Mouse (Mus musculus) limb, embryonic 15.5 days (tissue): ENCODE data around the gene Htra3. TPM values are rescaled to one million over a fixed set of nuclear protein-coding genes. Genes with fewer than 3 reads are reported as not detected.

Experiments used
- ATAC-seq: fragments of 200-750 bp; cut with Nextera tagmentation; 2 replicates; pipeline ENCODE4 v1.8.0; 2017; ENCODE audit warnings: low read depth, moderate TSS enrichment; ENCODE audit not compliant: insufficient number of reproducible peaks, low FRiP score, low TSS enrichment
- H3K27ac ChIP-seq: fragments of 300-500 bp; sonication (generic); 2 replicates; pipeline ENCODE4 v1.5.1; 2015; ENCODE audit warnings: moderate library complexity, mild to moderate bottlenecking, inconsistent platforms
- H3K27me3 ChIP-seq: fragments of 300-500 bp; sonication (generic); 2 replicates; pipeline ENCODE4 v1.6.1; 2015; ENCODE audit warnings: inconsistent platforms
- H3K36me3 ChIP-seq: fragments of 300-500 bp; sonication (generic); 2 replicates; pipeline ENCODE4 v1.6.1; 2015; ENCODE audit warnings: inconsistent platforms
- H3K4me1 ChIP-seq: fragments of 300-500 bp; sonication (generic); 2 replicates; pipeline ENCODE4 v1.6.1; 2015; ENCODE audit warnings: inconsistent platforms
- H3K4me2 ChIP-seq: fragments of 300-500 bp; sonication (generic); 2 replicates; pipeline ENCODE4 v1.6.1; 2015; ENCODE audit warnings: mild to moderate bottlenecking, inconsistent platforms
- H3K4me3 ChIP-seq: fragments of 300-500 bp; sonication (generic); 2 replicates; pipeline ENCODE4 v1.5.1; 2015; ENCODE audit warnings: mild to moderate bottlenecking, inconsistent platforms
- H3K9ac ChIP-seq: fragments of 300-500 bp; sonication (generic); 2 replicates; pipeline ENCODE4 v1.6.1; 2015; ENCODE audit warnings: inconsistent platforms
- H3K9me3 ChIP-seq: fragments of 300-500 bp; sonication (generic); 2 replicates; pipeline ENCODE4 v1.6.1; 2016; ENCODE audit warnings: inconsistent platforms
- whole genome bisulfite sequencing: fragments of 180-500 bp; shearing (Covaris S2); methylation state at CpG from one replicate; pipeline ENCODE4 v1.1.7; 2015; 5-methylcytosine and 5-hydroxymethylcytosine counted together
- polyA plus RNA-seq: library from polyadenylated mRNA; unstranded; fragments of >200 nt; fragmentation: Nextera tagmentation; extraction: Ambion mirVana; gene quantifications from 2 replicates; pipeline ENCODE4 v1.2.1, GENCODE M21; 2015

The Htra3 gene
- polyA plus RNA-seq = 72.3 and 92.9 TPM in 2 replicates

DNA sequence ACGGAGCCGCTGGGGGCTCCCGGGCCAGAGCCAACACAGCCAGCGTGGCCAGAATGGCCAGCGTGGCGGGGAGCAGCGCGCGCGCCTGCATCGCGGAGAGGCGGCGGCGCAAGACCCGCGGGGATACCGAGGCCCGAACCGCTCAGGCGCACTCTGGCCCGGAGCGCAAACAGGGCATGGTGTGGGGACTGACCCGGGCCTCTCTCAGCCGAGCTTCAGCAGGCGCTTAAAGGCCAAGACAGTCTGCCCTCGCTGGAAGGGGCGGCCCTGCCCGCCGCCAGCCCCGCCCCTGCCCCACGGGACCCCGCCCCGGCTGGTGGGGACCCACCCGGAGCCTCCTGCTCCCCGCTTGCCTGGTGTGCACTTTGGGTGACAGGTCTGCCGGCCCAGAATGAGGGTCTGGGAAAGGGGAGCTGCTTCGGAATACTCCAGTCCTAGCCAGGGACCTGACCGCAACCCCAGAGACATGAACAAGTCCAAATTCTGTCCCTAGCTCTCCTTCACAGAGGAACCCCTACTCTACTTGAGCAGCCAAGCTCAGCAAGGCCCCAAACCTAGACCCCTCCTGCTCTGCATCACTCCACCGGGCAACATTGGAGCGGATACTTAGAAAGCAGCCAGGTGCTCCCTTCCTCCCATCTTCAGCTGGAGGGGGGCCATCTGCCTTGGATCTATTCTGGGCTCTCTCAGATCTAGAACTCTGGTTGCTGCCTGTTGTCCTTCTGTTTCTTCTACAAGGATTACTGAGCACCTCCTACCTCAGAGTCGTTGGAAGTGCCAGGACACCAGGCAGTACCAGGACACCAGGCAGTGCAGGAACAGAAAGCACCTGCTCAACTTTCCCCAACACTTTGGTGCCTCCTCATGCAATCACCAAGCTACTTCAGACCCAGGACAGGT, at the start of gene Htra3:
TSS of gene Htra3 (minus strand) at position 527 of the 900 bp plus-strand sequence.
- no peaks in the 10 kb centered on the region for H3K36me3 ChIP-seq
- 8% methylated on average over 42 of the region's 42 CpGs for WGBS
- H3K9me3 ChIP-seq = no peaks in the 10 kb centered on the region
- ATAC-seq = no peak; the same call in 1 of the 2 replicates
- H3K4me3 ChIP-seq = peak within 1 kb of the TSS; percentile 52
- peak within 1 kb of the TSS; percentile 54; the same call in 1 of the 2 replicates for H3K27ac ChIP-seq
- peak within 1 kb of the TSS; percentile 90 for H3K4me2 ChIP-seq
- peaks cover 40% of the 10 kb centered on the region for H3K27me3 ChIP-seq
- peaks cover 30% of the 10 kb centered on the region for H3K4me1 ChIP-seq
- H3K9ac ChIP-seq = peak within 1 kb of the TSS; percentile 53

DNA sequence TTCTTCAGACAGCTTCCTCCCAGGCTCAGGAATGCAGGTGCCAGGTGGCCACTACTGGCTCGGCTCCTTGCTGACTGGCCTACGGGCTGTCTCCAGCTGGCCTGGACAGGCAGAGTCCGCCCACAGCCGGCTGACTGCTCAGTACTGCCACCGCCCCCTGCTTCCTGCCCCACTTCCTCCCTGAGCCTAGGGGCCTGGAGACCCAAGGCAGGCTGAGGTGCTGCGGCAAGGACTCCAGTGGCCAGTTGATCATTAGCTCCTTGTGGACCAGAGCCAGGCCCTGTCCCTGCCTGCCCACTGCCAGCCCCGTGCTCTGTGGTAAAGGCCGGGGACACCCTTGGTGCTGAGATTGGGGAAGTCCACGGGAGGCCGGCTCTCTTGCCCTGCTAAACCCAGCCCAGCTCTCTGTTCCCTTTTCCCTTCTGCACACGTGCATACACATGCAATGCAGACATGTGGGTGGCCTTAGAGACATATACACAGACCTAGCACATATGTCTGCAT, 49.4 kb upstream of the Htra3 start:
- H3K4me3 ChIP-seq = peak overlapping the region; percentile 10; the same call in 1 of the 2 replicates
- no peak overlapping the region for H3K9ac ChIP-seq
- peak overlapping the region; percentile 67 for H3K27ac ChIP-seq
- no peak overlapping the region for H3K4me2 ChIP-seq
- no peaks in the 10 kb centered on the region for H3K27me3 ChIP-seq
- no peaks in the 10 kb centered on the region for H3K9me3 ChIP-seq
- peak; percentile 70; the same call in 1 of the 2 replicates for ATAC-seq
- peaks cover 4% of the 10 kb centered on the region; the same call in 1 of the 2 replicates for H3K4me1 ChIP-seq
- 31% methylated on average over 11 of the region's 11 CpGs for WGBS
- no peaks in the 10 kb centered on the region for H3K36me3 ChIP-seq

DNA sequence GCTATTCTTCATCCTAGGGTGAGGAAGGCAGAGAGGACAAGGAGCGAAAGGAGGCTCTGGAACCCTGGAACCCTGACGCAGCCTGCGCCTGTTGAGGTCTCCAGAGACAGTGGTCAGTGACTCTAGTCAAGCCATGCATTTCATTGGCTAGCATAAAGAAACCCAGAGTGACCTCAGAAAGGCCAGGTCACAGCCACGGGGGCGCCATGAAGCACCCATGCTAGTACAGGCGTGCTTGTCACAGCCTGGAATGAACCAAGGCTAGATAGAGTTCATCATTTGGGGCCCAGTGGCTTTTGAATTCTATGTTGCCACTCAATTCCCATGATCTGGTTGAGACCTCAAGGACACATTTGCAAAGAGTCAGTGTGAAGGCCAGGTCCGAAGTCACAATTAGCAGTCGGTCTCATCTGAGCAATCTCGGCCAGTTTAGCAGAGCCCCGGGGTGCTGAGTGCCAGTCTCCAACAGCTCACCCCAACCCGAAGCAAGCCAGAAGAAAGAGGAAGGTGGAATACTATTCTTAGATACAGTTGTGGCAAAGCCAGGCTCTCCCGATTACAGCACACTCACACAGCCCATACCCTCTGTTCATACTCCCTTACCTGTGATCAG, 48.9 kb upstream of the Htra3 start:
- ATAC-seq = no peak
- H3K4me3 ChIP-seq = peak overlapping the region; percentile 10
- no peak overlapping the region for H3K27ac ChIP-seq
- peaks cover 4% of the 10 kb centered on the region; the same call in 1 of the 2 replicates for H3K4me1 ChIP-seq
- WGBS = 77% methylated on average over 12 of the region's 12 CpGs
- no peak overlapping the region for H3K9ac ChIP-seq
- 0 out of 2 replicates have a peak overlapping the region, but pooled peaks have one; percentile 10 for H3K4me2 ChIP-seq
- H3K36me3 ChIP-seq = no peaks in the 10 kb centered on the region
- H3K27me3 ChIP-seq = no peaks in the 10 kb centered on the region
- H3K9me3 ChIP-seq = no peaks in the 10 kb centered on the region

DNA sequence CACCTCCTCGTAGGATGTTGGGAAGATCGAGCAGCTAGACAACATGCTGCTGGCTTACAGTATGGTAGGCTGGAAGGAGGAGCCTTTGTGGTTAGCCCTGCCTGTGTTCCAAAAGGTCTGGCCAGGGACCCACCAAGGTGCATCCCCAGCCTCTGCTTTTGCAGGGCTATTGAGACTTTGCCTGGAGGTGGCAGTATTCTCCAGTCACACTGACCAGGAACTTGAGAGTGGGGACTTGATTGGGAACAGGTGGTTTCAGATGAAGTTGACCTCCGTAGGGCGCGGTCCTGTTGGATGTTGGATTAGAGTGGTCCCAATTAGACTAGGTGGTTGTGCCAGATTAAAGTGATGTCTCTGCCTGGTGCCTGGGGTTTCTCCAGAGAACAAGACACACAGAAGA, 47.9 kb upstream of the Htra3 start:
- no peak overlapping the region for H3K9ac ChIP-seq
- peaks cover 4% of the 10 kb centered on the region; the same call in 1 of the 2 replicates for H3K4me1 ChIP-seq
- H3K4me2 ChIP-seq = no peak overlapping the region
- H3K9me3 ChIP-seq = no peaks in the 10 kb centered on the region
- WGBS = 79% methylated on average over 5 of the region's 5 CpGs
- H3K36me3 ChIP-seq = no peaks in the 10 kb centered on the region
- no peak overlapping the region for H3K4me3 ChIP-seq
- no peak overlapping the region for H3K27ac ChIP-seq
- no peaks in the 10 kb centered on the region for H3K27me3 ChIP-seq
- no peak for ATAC-seq

DNA sequence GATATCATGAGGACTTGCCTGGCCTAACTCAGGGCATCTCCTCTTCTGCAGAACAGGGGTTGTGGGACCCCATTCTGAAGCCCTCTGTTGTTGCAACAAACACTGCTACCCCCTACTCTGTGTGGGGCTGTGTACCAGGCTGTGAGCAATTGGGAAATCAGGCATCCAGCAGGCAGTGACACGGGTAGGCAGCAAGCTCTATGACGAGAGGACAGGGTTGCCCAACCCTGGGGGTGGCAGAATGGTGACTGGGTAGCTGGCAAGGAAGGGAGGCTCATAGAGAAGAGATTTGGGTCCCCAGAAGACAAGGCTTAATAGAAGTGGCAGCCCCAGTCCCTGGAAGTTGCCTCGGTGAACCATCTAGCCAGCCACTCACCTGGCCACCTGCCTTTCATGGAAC, 46.3 kb upstream of the Htra3 start:
- Histone ChIP-seq H3K9me3 (no peaks in the 10 kb centered on the region), H3K4me1 (peaks cover 4% of the 10 kb centered on the region; the same call in 1 of the 2 replicates), H3K4me3 (no peak overlapping the region), H3K27me3 (no peaks in the 10 kb centered on the region), H3K4me2 (no peak overlapping the region), H3K36me3 (no peaks in the 10 kb centered on the region), H3K27ac (no peak overlapping the region), H3K9ac (no peak overlapping the region)
- 64% methylated on average over 3 of the region's 3 CpGs for WGBS
- no peak for ATAC-seq

DNA sequence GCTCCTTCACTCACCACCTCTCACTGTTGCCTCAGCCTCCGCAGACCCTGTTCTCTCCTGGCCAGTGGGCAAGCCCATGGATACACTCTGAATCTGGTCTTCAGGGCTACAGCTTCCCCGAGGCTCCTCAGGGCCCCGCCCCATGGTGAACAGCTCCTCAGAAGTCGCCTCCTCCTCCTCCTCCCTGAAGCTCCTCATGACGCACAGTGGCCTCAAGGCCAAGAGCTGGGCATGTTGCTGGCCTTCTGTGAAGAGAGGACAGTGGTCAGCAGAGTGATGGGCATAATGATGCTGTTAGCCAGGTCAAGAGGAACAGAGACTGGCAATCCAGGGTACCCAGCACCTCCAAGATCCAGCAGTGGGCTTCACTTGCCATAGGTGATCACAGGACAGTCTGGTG, 44.3 kb upstream of the Htra3 start:
- Histone ChIP-seq H3K4me1 (peaks cover 2% of the 10 kb centered on the region; the same call in 1 of the 2 replicates), H3K9ac (no peak overlapping the region), H3K4me3 (no peak overlapping the region), H3K36me3 (no peaks in the 10 kb centered on the region), H3K4me2 (no peak overlapping the region), H3K27ac (no peak overlapping the region), H3K27me3 (no peaks in the 10 kb centered on the region), H3K9me3 (no peaks in the 10 kb centered on the region)
- 62% methylated on average over 5 of the region's 5 CpGs for WGBS
- no peak for ATAC-seq

DNA sequence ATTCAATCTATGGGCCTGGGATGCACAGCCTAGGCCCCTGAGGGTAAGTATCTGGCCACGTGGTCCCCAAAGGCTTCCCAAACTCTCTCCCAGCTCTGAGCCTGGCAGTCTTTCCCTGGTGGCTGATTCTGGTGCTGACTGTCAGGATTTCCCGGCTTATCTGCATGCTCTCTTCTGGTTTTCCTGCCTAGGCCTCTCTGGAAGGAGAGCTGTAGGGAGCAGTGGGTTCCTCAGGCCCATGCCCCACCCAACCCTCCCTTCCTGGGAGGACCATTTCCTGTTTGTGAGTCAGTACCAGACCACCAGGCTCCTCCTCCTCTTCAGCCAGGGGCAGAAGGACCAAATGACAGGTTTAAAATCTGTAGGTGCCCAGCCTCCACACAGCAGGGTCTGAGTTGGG, 43.1 kb upstream of the Htra3 start:
- ATAC-seq = no peak
- H3K27ac ChIP-seq = no peak overlapping the region; the same call in 1 of the 2 replicates
- H3K27me3 ChIP-seq = no peaks in the 10 kb centered on the region
- no peaks in the 10 kb centered on the region for H3K9me3 ChIP-seq
- H3K36me3 ChIP-seq = no peaks in the 10 kb centered on the region
- no peak overlapping the region for H3K4me3 ChIP-seq
- WGBS = 27% methylated on average over 2 of the region's 2 CpGs
- H3K4me1 ChIP-seq = no peaks in the 10 kb centered on the region
- no peak overlapping the region for H3K4me2 ChIP-seq
- no peak overlapping the region for H3K9ac ChIP-seq

DNA sequence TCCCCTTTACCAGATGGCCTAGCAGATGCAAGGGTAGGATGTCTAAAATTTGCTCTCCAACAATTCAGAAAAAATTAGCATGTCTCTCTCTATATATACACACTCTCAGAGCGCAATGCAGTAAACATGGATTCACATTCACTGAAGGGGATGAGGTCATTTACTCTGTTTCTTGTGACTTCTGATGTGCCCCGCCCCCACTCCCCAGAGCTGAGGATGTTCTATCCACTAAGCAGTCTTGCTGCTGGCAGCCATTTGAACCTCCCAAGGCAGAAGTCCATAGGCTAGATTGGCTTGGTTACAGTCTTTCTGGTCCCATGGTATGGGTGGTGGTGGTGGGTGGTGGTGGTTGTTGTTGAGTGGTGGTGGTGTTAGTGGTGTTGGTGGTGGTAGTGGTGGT, 42.4 kb upstream of the Htra3 start:
- H3K9ac ChIP-seq = no peak overlapping the region
- no peak overlapping the region for H3K4me2 ChIP-seq
- no peaks in the 10 kb centered on the region for H3K4me1 ChIP-seq
- WGBS = 85% methylated on average over 2 of the region's 2 CpGs
- H3K36me3 ChIP-seq = no peaks in the 10 kb centered on the region
- H3K9me3 ChIP-seq = no peaks in the 10 kb centered on the region
- H3K4me3 ChIP-seq = no peak overlapping the region
- H3K27ac ChIP-seq = no peak overlapping the region
- no peak for ATAC-seq
- H3K27me3 ChIP-seq = no peaks in the 10 kb centered on the region

DNA sequence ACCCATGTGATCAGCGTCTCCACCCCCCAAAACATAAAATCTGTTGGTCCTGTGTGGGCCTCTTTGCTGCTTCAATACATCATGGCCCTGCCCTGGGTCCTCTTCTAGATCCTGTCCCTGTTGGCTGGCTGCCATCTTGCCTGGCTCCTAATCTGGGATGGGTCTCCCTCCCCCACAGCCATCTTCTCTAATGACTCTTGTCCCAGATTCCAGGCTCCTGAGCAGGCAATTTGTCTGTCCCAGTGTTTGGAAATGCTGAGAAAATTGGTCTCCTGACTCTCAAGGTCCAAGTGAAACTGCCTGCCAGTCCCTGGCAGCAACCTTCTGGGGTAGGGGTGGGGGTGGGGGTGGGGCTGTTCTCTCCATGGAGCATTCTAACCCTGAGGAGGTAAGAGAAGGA, 40.3 kb upstream of the Htra3 start:
- no peak overlapping the region for H3K27ac ChIP-seq
- no peak for ATAC-seq
- no peak overlapping the region for H3K9ac ChIP-seq
- no peaks in the 10 kb centered on the region for H3K36me3 ChIP-seq
- H3K9me3 ChIP-seq = no peaks in the 10 kb centered on the region
- H3K4me2 ChIP-seq = no peak overlapping the region
- no peak overlapping the region for H3K4me3 ChIP-seq
- 84% methylated on average over 1 of the region's 1 CpGs for WGBS
- H3K4me1 ChIP-seq = no peaks in the 10 kb centered on the region
- no peaks in the 10 kb centered on the region for H3K27me3 ChIP-seq

DNA sequence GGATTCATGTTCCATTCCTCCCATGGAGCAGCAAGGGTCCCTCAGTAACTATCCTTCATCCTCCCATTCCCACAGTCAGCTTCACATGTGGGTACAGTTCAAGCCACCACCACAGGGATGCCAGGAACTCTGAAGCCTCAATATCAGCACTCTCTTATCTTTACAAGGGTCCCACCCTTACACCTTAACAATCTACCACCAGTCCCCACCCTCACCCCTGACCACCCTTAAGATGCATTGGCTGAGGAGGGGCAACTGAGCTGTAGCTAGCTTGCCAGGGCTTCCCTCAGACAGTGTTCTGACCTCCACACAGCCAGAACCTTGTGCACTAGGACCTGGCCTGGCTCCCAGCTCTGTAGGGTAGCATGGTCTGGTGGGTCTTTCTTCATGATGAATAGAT, 39.8 kb upstream of the Htra3 start:
- Histone ChIP-seq H3K4me3 (no peak overlapping the region), H3K27me3 (no peaks in the 10 kb centered on the region), H3K36me3 (no peaks in the 10 kb centered on the region), H3K27ac (no peak overlapping the region), H3K9ac (no peak overlapping the region), H3K4me1 (no peaks in the 10 kb centered on the region), H3K9me3 (no peaks in the 10 kb centered on the region), H3K4me2 (no peak overlapping the region)
- no peak for ATAC-seq

DNA sequence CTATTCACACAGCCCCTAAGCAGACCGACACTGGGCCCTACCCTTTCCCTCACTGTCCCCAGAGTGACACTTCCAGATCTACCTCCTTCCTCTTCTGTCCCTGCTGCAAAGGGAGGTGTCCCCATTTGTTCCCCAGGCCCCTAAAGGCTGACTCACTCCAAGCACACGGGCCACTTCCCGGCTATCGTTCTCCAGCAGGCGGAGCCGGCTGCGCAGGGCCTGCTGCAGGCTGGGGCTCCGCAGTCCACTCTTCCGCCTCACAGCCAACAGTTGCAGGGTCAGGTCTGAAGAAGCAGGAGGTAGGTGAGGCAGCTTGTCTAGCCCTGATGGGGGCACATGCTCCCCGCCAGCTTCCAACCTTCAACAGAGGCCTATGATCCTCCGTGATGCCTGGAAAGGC, 39.2 kb upstream of the Htra3 start:
- no peaks in the 10 kb centered on the region for H3K27me3 ChIP-seq
- no peaks in the 10 kb centered on the region for H3K36me3 ChIP-seq
- 62% methylated on average over 11 of the region's 11 CpGs for WGBS
- H3K4me2 ChIP-seq = no peak overlapping the region
- no peak overlapping the region for H3K27ac ChIP-seq
- H3K9ac ChIP-seq = no peak overlapping the region
- H3K4me1 ChIP-seq = no peaks in the 10 kb centered on the region
- no peaks in the 10 kb centered on the region for H3K9me3 ChIP-seq
- no peak for ATAC-seq
- no peak overlapping the region for H3K4me3 ChIP-seq

DNA sequence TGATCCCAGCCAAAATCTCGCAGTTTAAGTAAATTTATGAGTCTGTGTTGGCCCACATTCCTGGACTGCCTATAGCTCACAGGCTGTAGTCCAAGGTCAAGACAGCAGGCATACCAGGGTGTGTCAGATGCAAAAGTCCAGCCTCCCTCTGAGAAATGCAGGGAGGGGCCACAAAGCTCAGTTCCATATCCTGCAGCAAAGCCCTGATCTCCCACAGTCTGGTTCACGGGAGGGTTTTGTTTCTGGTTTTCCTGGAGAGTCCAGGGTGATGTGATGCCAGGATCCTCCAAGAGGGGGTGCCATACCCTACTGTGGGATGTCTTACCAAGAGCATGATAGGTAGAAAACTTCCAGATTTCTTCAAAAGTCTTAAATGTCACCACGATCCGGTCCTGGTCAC, 38.4 kb upstream of the Htra3 start:
- no peaks in the 10 kb centered on the region for H3K27me3 ChIP-seq
- no peak overlapping the region for H3K9ac ChIP-seq
- peaks cover 5% of the 10 kb centered on the region; the same call in 1 of the 2 replicates for H3K4me1 ChIP-seq
- H3K36me3 ChIP-seq = no peaks in the 10 kb centered on the region
- no peaks in the 10 kb centered on the region for H3K9me3 ChIP-seq
- ATAC-seq = no peak
- no peak overlapping the region for H3K4me3 ChIP-seq
- WGBS = 40% methylated on average over 4 of the region's 4 CpGs
- H3K27ac ChIP-seq = no peak overlapping the region
- H3K4me2 ChIP-seq = no peak overlapping the region
